ENCODE assay signal across 20 mouse cellular contexts in genomic region chr13:30018573-30018972, GRCm38 (mm10).
"Had no signal": no experiment of that assay in that cellular context is flagged by ENCODE, and none has a peak within 500 bp of the region (broad histone marks: within the 10 kb centered on the region; RNA-seq: fewer than 3 reads in every experiment).

No protein-coding gene starts in this region.

- ATAC-seq: liver, postnatal 0 days; midbrain, embryonic 16.5 days had no signal

- H3K36me3 ChIP-seq: liver, embryonic 13.5 days; liver, embryonic 15.5 days; midbrain, embryonic 10.5 days; midbrain, embryonic 12.5 days; neural tube, embryonic 13.5 days; neural tube, embryonic 15.5 days had no signal

- H3K27me3 ChIP-seq: liver, embryonic 13.5 days; liver, embryonic 15.5 days; midbrain, embryonic 12.5 days; neural tube, embryonic 13.5 days; neural tube, embryonic 15.5 days had no signal

- H3K4me1 ChIP-seq: liver, embryonic 13.5 days; liver, embryonic 15.5 days; midbrain, embryonic 10.5 days; midbrain, embryonic 12.5 days; neural tube, embryonic 13.5 days; neural tube, embryonic 15.5 days had no signal

- DNase-seq: liver; liver, embryonic 13.5 days; liver, postnatal 0 days; midbrain, embryonic 14.5 days; retina, postnatal 1 day; right cerebral cortex, adult 18-20 months; right cerebral cortex, postnatal 25 days; right cerebral cortex, postnatal 4 days; spleen, adult 18-20 months; thymus, adult 18-20 months; thymus, postnatal 14 days; thymus, postnatal 36 days had no signal

- H3K4me3 ChIP-seq: liver, embryonic 13.5 days; liver, embryonic 15.5 days; midbrain, embryonic 10.5 days; midbrain, embryonic 12.5 days; myocyte; neural tube, embryonic 13.5 days; neural tube, embryonic 15.5 days had no signal

- H3K27ac ChIP-seq: liver, embryonic 13.5 days; liver, embryonic 15.5 days; midbrain, embryonic 10.5 days; midbrain, embryonic 12.5 days; neural tube, embryonic 13.5 days; neural tube, embryonic 15.5 days had no signal

- H3K9ac ChIP-seq: liver, embryonic 13.5 days; liver, embryonic 15.5 days; liver, postnatal 0 days; midbrain, embryonic 12.5 days; neural tube, embryonic 13.5 days; neural tube, embryonic 15.5 days had no signal

- H3K9me3 ChIP-seq: liver, embryonic 13.5 days; liver, embryonic 15.5 days; midbrain, embryonic 10.5 days; midbrain, embryonic 12.5 days; neural tube, embryonic 13.5 days; neural tube, embryonic 15.5 days had no signal

- H3K4me2 ChIP-seq: liver, embryonic 11.5 days; liver, embryonic 13.5 days; liver, embryonic 15.5 days; midbrain, embryonic 12.5 days; neural tube, embryonic 13.5 days; neural tube, embryonic 15.5 days had no signal
